Mouse (Mus musculus) liver, postnatal 0 days (tissue): Measurements from ENCODE around the gene Prr23a3. TPM values are rescaled to one million over a fixed set of nuclear protein-coding genes. Genes with fewer than 3 reads are reported as not detected.

Source experiments
- ATAC-seq: fragments of 200-750 bp; cut with Nextera tagmentation; 2 replicates; pipeline ENCODE4 v1.8.0; 2017; ENCODE audit warnings: mild to moderate bottlenecking, moderate library complexity
- DNase-seq: peaks from one replicate; pipeline ENCODE4 v3.0.0-alpha.2; 2016
- H3K27ac ChIP-seq: fragments of 300-500 bp; sonication (generic); 2 replicates; pipeline ENCODE4 v1.5.1; 2014; ENCODE audit warnings: antibody characterized with exemption, moderate library complexity, mild to moderate bottlenecking, low read depth
- H3K27me3 ChIP-seq: fragments of 300-500 bp; sonication (generic); 2 replicates; pipeline ENCODE4 v1.6.1; 2014; ENCODE audit warnings: low read length, control low read depth, mixed read lengths; ENCODE audit not compliant: insufficient read depth
- H3K36me3 ChIP-seq: fragments of 300-500 bp; sonication (generic); replicated peaks from 2 replicates; pipeline ENCODE4 v1.6.1; 2014; ENCODE audit warnings: mild to moderate bottlenecking, control low read depth, low read length, moderate library complexity, mixed read lengths; ENCODE audit not compliant: insufficient read depth
- H3K4me1 ChIP-seq: fragments of 300-500 bp; sonication (generic); 2 replicates; pipeline ENCODE4 v1.6.1; 2014; ENCODE audit warnings: antibody characterized with exemption, mild to moderate bottlenecking, control low read depth; ENCODE audit not compliant: insufficient read depth
- H3K4me2 ChIP-seq: fragments of 300-500 bp; sonication (generic); 2 replicates; pipeline ENCODE4 v1.6.1; 2014; ENCODE audit warnings: low read depth, mild to moderate bottlenecking, low read length, moderate library complexity, mixed read lengths
- H3K4me3 ChIP-seq: fragments of 300-500 bp; sonication (generic); 2 replicates; pipeline ENCODE4 v1.5.1; 2014; ENCODE audit warnings: low read depth, low read length
- H3K9ac ChIP-seq: fragments of 300-500 bp; sonication (generic); replicated peaks from 2 replicates; pipeline ENCODE4 v1.6.1; 2014; ENCODE audit warnings: mild to moderate bottlenecking, moderate library complexity
- H3K9me3 ChIP-seq: fragments of 300-500 bp; sonication (generic); 2 replicates; pipeline ENCODE4 v1.6.1; 2016; ENCODE audit warnings: mild to moderate bottlenecking, control low read depth, low read length, mixed read lengths
- CTCF ChIP-seq: sonication (generic); IDR thresholded peaks from 2 replicates; pipeline ENCODE4 v1.5.1; 2016; ENCODE audit warnings: antibody characterized with exemption, low read depth
- EP300 ChIP-seq: IDR thresholded peaks from 2 replicates; pipeline ENCODE4 v1.6.1; 2016; ENCODE audit warnings: antibody characterized with exemption, low read depth, mild to moderate bottlenecking
- WGBS: fragments of 180-500 bp; shearing (Covaris S2); extraction: QIAGEN DNeasy Blood & Tissue Kit; methylation state at CpG from one replicate; pipeline ENCODE4 v1.1.7; 2014; ENCODE audit not compliant: insufficient replicate concordance; 5-methylcytosine and 5-hydroxymethylcytosine counted together
- polyA plus RNA-seq: library from polyadenylated mRNA; unstranded; fragments of >200 nt; fragmentation: Nextera tagmentation; extraction: Ambion mirVana; gene quantifications from 2 replicates; pipeline ENCODE4 v1.2.1, GENCODE M21; 2015

Gene Prr23a3
- polyA plus RNA-seq: not detected in 2 replicates

DNA sequence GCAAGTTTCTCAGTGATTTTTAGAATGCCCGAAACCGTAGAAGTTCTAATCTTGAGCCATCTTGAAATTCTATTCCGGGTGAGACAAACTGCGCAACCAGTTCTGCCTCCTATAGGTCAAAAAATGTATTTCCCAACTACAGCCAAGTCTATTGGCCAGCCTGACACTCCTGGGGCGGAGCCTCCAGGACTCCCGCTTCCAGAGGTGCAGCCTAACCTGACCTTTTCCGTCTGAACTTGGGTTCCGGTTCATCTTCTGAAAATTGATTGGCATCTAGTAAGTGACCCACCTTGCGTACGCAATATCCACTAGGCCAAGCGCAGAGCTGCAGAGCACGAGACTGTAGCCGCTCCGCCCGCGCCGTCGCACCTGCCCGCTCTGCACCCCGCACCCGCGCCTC is at the start of gene Prr23a3:
Gene Prr23a3 (plus strand): TSS at position 197 of the 400 bp plus-strand sequence.
- Histone ChIP-seq H3K9ac (no peak within 1 kb of the TSS), H3K4me3 (no peak within 1 kb of the TSS), H3K27ac (no peak within 1 kb of the TSS), H3K9me3 (no peaks in the 10 kb centered on the region; the same call in 1 of the 2 replicates), H3K4me2 (no peak within 1 kb of the TSS), H3K27me3 (no peaks in the 10 kb centered on the region), H3K36me3 (no peaks in the 10 kb centered on the region), H3K4me1 (no peaks in the 10 kb centered on the region)
- ATAC-seq (no peak), DNase-seq (no peak)
- TF ChIP-seq EP300 (no peak), CTCF (no peak)
- WGBS: 53% methylated on average over 22 of the region's 22 CpGs

DNA sequence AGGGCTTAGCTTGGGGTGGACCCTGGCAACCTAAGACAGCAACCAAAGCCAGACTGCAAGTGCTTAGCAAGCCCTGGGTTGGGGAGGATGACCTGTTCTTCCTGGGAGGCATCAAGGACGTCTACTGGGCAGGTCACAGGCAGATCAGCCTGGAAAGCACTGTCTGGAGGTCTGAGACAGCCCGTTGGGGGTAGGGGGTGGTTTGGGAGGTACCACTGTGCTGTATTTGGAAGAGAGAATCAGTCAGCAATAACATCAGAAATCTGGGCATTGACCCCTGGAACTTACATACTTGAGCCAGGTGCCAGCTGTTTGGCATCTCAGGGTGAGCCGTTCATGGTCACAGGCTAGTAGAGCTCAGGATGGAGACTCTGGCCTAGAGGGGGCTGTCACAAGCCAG is 48.5 kb upstream of the Prr23a3 start:
- WGBS: 62% methylated on average over 3 of the region's 3 CpGs
- H3K4me2 ChIP-seq: no peak overlapping the region
- TF ChIP-seq EP300 (no peak), CTCF (no peak)
- DNase-seq (no peak), ATAC-seq (no peak)
- H3K36me3 ChIP-seq: no peaks in the 10 kb centered on the region
- H3K27ac ChIP-seq: no peak overlapping the region
- H3K4me3 ChIP-seq: no peak overlapping the region
- no peaks in the 10 kb centered on the region for H3K4me1 ChIP-seq
- no peaks in the 10 kb centered on the region for H3K9me3 ChIP-seq
- no peaks in the 10 kb centered on the region for H3K27me3 ChIP-seq
- H3K9ac ChIP-seq: no peak overlapping the region

GRCm38 (mm10) chr9:98817592-98817991 is 47.0 kb upstream of the Prr23a3 start:
- Histone ChIP-seq H3K27me3 (no peaks in the 10 kb centered on the region), H3K9me3 (no peaks in the 10 kb centered on the region), H3K4me1 (no peaks in the 10 kb centered on the region), H3K36me3 (no peaks in the 10 kb centered on the region), H3K4me2 (no peak overlapping the region), H3K27ac (no peak overlapping the region), H3K9ac (no peak overlapping the region), H3K4me3 (no peak overlapping the region)
- DNase-seq (peak; percentile 2), ATAC-seq (no peak)
- WGBS: 79% methylated on average over 7 of the region's 7 CpGs
- TF ChIP-seq EP300 (no peak), CTCF (no peak)

DNA sequence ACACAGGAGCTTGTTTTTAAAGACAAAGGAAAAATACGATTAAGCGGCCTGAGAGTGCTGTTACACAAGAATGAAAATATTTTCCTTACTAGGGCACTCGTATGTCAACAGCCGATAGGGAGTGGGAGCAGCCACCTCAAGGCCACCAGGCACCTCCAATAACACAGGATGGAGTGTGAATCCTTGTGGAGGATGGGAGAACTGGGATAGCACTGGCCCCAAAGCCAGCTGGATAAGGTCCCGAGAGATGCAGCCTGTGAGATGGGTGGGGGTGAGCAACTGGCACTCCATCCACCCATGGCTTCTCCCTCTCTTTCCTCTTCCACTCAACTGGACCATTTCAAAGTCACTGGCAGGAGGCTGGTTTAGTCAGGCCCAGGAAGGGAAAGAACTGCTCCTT is 45.6 kb upstream of the Prr23a3 start:
- no peaks in the 10 kb centered on the region for H3K9me3 ChIP-seq
- TF ChIP-seq EP300 (no peak), CTCF (no peak)
- H3K4me1 ChIP-seq: no peaks in the 10 kb centered on the region
- DNase-seq (peak; percentile 5), ATAC-seq (no peak)
- no peak overlapping the region for H3K27ac ChIP-seq
- no peak overlapping the region for H3K4me3 ChIP-seq
- no peak overlapping the region for H3K4me2 ChIP-seq
- H3K9ac ChIP-seq: no peak overlapping the region
- 62% methylated on average over 5 of the region's 5 CpGs for WGBS
- no peaks in the 10 kb centered on the region for H3K27me3 ChIP-seq
- no peaks in the 10 kb centered on the region for H3K36me3 ChIP-seq

- no peak overlapping the region for H3K4me2 ChIP-seq
- no peak overlapping the region for H3K4me3 ChIP-seq
- no peaks in the 10 kb centered on the region for H3K27me3 ChIP-seq
- no peak overlapping the region for H3K9ac ChIP-seq
- no peaks in the 10 kb centered on the region for H3K4me1 ChIP-seq
- WGBS: 80% methylated on average over 2 of the region's 2 CpGs
- no peaks in the 10 kb centered on the region for H3K36me3 ChIP-seq
- no peaks in the 10 kb centered on the region for H3K9me3 ChIP-seq
- no peak overlapping the region for H3K27ac ChIP-seq
- no peak for TF ChIP-seq CTCF
- no peak for TF ChIP-seq EP300
- DNase-seq (peak; percentile 10), ATAC-seq (no peak)
These were observed 45.1 kb upstream of the Prr23a3 start for GRCm38 (mm10) chr9:98819481-98819880.

DNA sequence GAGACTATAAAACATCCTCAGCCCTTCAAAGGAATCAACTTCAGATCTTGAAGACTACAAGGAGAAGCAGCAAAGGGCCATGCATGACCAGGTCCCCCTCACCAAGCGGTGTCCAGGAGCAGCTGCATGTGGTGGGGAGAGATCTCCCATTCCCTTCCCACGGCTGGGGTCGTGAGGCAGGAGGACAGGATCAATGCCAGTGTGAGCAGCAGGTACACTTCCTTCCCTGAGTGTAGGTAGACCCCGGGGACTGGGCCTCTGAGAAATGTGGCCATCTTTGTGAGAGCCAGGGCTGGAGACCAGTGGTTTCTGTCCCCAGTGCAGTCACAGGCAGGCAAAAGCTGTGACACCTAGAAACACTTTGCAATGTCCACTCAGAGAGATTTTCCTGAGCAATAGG is 44.1 kb upstream of the Prr23a3 start:
- WGBS: 76% methylated on average over 4 of the region's 4 CpGs
- H3K4me2 ChIP-seq: no peak overlapping the region
- no peak overlapping the region for H3K4me3 ChIP-seq
- H3K4me1 ChIP-seq: no peaks in the 10 kb centered on the region
- H3K9ac ChIP-seq: no peak overlapping the region
- H3K36me3 ChIP-seq: no peaks in the 10 kb centered on the region
- TF ChIP-seq CTCF: no peak
- TF ChIP-seq EP300: no peak
- H3K27me3 ChIP-seq: no peaks in the 10 kb centered on the region
- DNase-seq: no peak
- no peak for ATAC-seq
- no peak overlapping the region for H3K27ac ChIP-seq
- no peaks in the 10 kb centered on the region for H3K9me3 ChIP-seq

DNA sequence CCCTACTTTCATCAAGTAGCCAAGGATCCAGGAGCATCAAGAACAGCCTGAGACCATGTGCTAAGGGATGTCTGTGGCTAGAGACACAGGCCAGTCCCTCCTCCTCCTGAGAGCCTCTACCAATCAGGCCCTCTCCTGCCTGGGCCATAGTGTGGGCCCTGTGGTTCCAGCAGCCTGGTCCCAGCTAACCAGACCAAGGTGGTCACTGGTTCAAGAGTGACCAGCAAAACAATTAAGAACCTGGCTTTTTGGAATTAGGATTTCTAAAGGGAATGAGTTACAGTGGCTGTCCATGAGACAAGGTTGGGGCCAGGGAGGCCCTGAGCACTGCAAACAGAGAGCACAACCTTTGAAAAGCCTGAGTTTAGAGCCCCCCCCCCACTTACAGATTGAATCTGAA is 43.5 kb upstream of the Prr23a3 start:
- no peak for TF ChIP-seq CTCF
- no peak for TF ChIP-seq EP300

More for the DNA sequence above, 43.5 kb upstream of the Prr23a3 start:
- ATAC-seq: no peak
- Histone ChIP-seq H3K27me3 (no peaks in the 10 kb centered on the region), H3K27ac (no peak overlapping the region), H3K9ac (no peak overlapping the region), H3K4me1 (no peaks in the 10 kb centered on the region), H3K4me3 (no peak overlapping the region), H3K36me3 (no peaks in the 10 kb centered on the region), H3K9me3 (no peaks in the 10 kb centered on the region), H3K4me2 (no peak overlapping the region)
- no peak for DNase-seq
